Mouse (Mus musculus) hindbrain, postnatal 0 days (tissue): ENCODE measurements around the gene Cnnm3. TPM values are rescaled to one million over a fixed set of nuclear protein-coding genes. Genes with fewer than 3 reads are reported as not detected.

Source experiments
- ATAC-seq: fragments of 200-750 bp; cut with Nextera tagmentation; 2 replicates; pipeline ENCODE4 v1.8.0; 2017; ENCODE audit warnings: mild to moderate bottlenecking, moderate TSS enrichment, moderate library complexity
- DNase-seq: peaks from one replicate; pipeline ENCODE4 v3.0.0-alpha.2; 2015; ENCODE audit warnings: low spot score
- H3K27ac ChIP-seq: fragments of 300-500 bp; sonication (generic); 2 replicates; pipeline ENCODE4 v1.5.1; 2014; ENCODE audit warnings: mild to moderate bottlenecking
- H3K27me3 ChIP-seq: fragments of 300-500 bp; sonication (generic); 2 replicates; pipeline ENCODE4 v1.6.1; 2014; ENCODE audit warnings: low read length, mixed read lengths; ENCODE audit not compliant: insufficient read depth
- H3K36me3 ChIP-seq: fragments of 300-500 bp; sonication (generic); 2 replicates; pipeline ENCODE4 v1.6.1; 2014; ENCODE audit warnings: low read length, mixed read lengths; ENCODE audit not compliant: insufficient read depth
- H3K4me1 ChIP-seq: fragments of 300-500 bp; sonication (generic); 2 replicates; pipeline ENCODE4 v1.6.1; 2014; ENCODE audit warnings: antibody characterized with exemption, low read length, mixed read lengths; ENCODE audit not compliant: insufficient read depth
- H3K4me2 ChIP-seq: fragments of 300-500 bp; sonication (generic); 2 replicates; pipeline ENCODE4 v1.6.1; 2014; ENCODE audit warnings: low read depth, mild to moderate bottlenecking, low read length, moderate library complexity, mixed read lengths
- H3K4me3 ChIP-seq: fragments of 300-500 bp; sonication (generic); 2 replicates; pipeline ENCODE4 v1.5.1; 2014; ENCODE audit warnings: low read length
- H3K9ac ChIP-seq: fragments of 300-500 bp; sonication (generic); replicated peaks from 2 replicates; pipeline ENCODE4 v1.6.1; 2014; ENCODE audit warnings: mild to moderate bottlenecking, low read length, moderate library complexity, mixed read lengths
- H3K9me3 ChIP-seq: fragments of 300-500 bp; sonication (generic); 2 replicates; pipeline ENCODE4 v1.6.1; 2016; ENCODE audit warnings: low read length, mixed read lengths
- CTCF ChIP-seq: IDR thresholded peaks from 2 replicates; pipeline ENCODE4 v1.5.1; 2016; ENCODE audit warnings: antibody characterized with exemption, control low read depth, low read depth
- WGBS: fragments of 180-500 bp; shearing (Covaris S2); extraction: QIAGEN DNeasy Blood & Tissue Kit; methylation state at CpG from one replicate; pipeline ENCODE4 v1.1.7; 2014; 5-methylcytosine and 5-hydroxymethylcytosine counted together
- polyA plus RNA-seq: library from polyadenylated mRNA; unstranded; fragments of >200 nt; fragmentation: Nextera tagmentation; extraction: Ambion mirVana; gene quantifications from 2 replicates; pipeline ENCODE4 v1.2.1, GENCODE M21; 2015
- total RNA-seq: library from RNA; depleted of rRNA; stranded (reverse); fragments of >200 nt; gene quantifications from 2 replicates; pipeline ENCODE4 v1.2.3, GENCODE M21; 2014

Gene Cnnm3
- total and polyA plus RNA-seq, 2 experiments from 2014 or later = 5.4 to 35.9 TPM

GRCm38 (mm10) chr1:36540807-36541206, 29.1 kb downstream of the Cnnm3 start:
- Histone ChIP-seq H3K4me2 (no peak overlapping the region), H3K4me3 (no peak overlapping the region), H3K9me3 (no peaks in the 10 kb centered on the region), H3K9ac (no peak overlapping the region), H3K36me3 (peaks cover 24% of the 10 kb centered on the region; the same call in 1 of the 2 replicates), H3K27ac (no peak overlapping the region), H3K4me1 (no peaks in the 10 kb centered on the region), H3K27me3 (no peaks in the 10 kb centered on the region)
- no peak for TF ChIP-seq CTCF
- no peak for ATAC-seq
- no peak for DNase-seq
- WGBS = 84% methylated on average over 12 of the region's 12 CpGs

GRCm38 (mm10) chr1:36541844-36542243, 30.2 kb downstream of the Cnnm3 start:
- peaks cover 7% of the 10 kb centered on the region; the same call in 1 of the 2 replicates for H3K4me1 ChIP-seq
- H3K4me3 ChIP-seq = no peak overlapping the region
- H3K9me3 ChIP-seq = no peaks in the 10 kb centered on the region
- no peak for TF ChIP-seq CTCF
- H3K27ac ChIP-seq = no peak overlapping the region
- peaks cover 24% of the 10 kb centered on the region; the same call in 1 of the 2 replicates for H3K36me3 ChIP-seq
- no peak for DNase-seq
- H3K27me3 ChIP-seq = no peaks in the 10 kb centered on the region
- 69% methylated on average over 16 of the region's 16 CpGs for WGBS
- no peak overlapping the region for H3K9ac ChIP-seq
- no peak for ATAC-seq
- no peak overlapping the region for H3K4me2 ChIP-seq

GRCm38 (mm10) chr1:36542925-36543324, 31.3 kb downstream of the Cnnm3 start:
- Histone ChIP-seq H3K4me2 (no peak overlapping the region), H3K4me1 (peaks cover 13% of the 10 kb centered on the region), H3K27ac (no peak overlapping the region), H3K9ac (no peak overlapping the region), H3K4me3 (no peak overlapping the region), H3K9me3 (no peaks in the 10 kb centered on the region), H3K36me3 (peaks cover 21% of the 10 kb centered on the region; the same call in 1 of the 2 replicates), H3K27me3 (no peaks in the 10 kb centered on the region)
- ATAC-seq = no peak
- DNase-seq = no peak
- 90% methylated on average over 9 of the region's 9 CpGs for WGBS
- no peak for TF ChIP-seq CTCF

GRCm38 (mm10) chr1:36545382-36545781, 33.7 kb downstream of the Cnnm3 start:
- Histone ChIP-seq H3K4me3 (no peak overlapping the region), H3K9me3 (no peaks in the 10 kb centered on the region), H3K4me1 (peaks cover 13% of the 10 kb centered on the region), H3K27me3 (no peaks in the 10 kb centered on the region), H3K27ac (no peak overlapping the region), H3K4me2 (no peak overlapping the region), H3K9ac (no peak overlapping the region), H3K36me3 (peaks cover 26% of the 10 kb centered on the region)
- DNase-seq (no peak), ATAC-seq (no peak)
- no peak for TF ChIP-seq CTCF
- WGBS = 83% methylated on average over 2 of the region's 2 CpGs

- Histone ChIP-seq H3K4me3 (peak overlapping the region; percentile 52), H3K36me3 (peaks cover 28% of the 10 kb centered on the region), H3K27ac (0 out of 2 replicates have a peak overlapping the region, but pooled peaks have one; percentile 70), H3K4me1 (peaks cover 13% of the 10 kb centered on the region), H3K27me3 (no peaks in the 10 kb centered on the region), H3K4me2 (peak overlapping the region; percentile 64), H3K9me3 (no peaks in the 10 kb centered on the region), H3K9ac (peak overlapping the region; percentile 72; the same call in 1 of the 2 replicates)
- WGBS = 64% methylated on average over 19 of the region's 19 CpGs
- DNase-seq (no peak), ATAC-seq (no peak)
- TF ChIP-seq CTCF = peak; percentile 37; the same call in 1 of the 2 replicates
Measured at GRCm38 (mm10) chr1:36545845-36546600, 34.4 kb downstream of the Cnnm3 start.

GRCm38 (mm10) chr1:36546888-36547471, 35.3 kb downstream of the Cnnm3 start, which contains the start of gene Ankrd39:
TSS of gene Ankrd39 (minus strand) at chr1:36547445.
- peak within 1 kb of the TSS; percentile 72 for H3K9ac ChIP-seq
- H3K4me3 ChIP-seq = peak within 1 kb of the TSS; percentile 52
- DNase-seq (peak; percentile 99), ATAC-seq (peak; percentile 97)
- peaks cover 13% of the 10 kb centered on the region for H3K4me1 ChIP-seq
- TF ChIP-seq CTCF = peak; percentile 100
- no peaks in the 10 kb centered on the region for H3K9me3 ChIP-seq
- no peaks in the 10 kb centered on the region for H3K27me3 ChIP-seq
- WGBS = under 1% methylated on average over 43 of the region's 43 CpGs
- peak within 1 kb of the TSS; percentile 70 for H3K27ac ChIP-seq
- H3K4me2 ChIP-seq = peak within 1 kb of the TSS; percentile 64
- H3K36me3 ChIP-seq = peaks cover 38% of the 10 kb centered on the region
